13 mouse cellular contexts compared by ENCODE assay signal in genomic region chr2:150651366-150651765, GRCm38 (mm10). TPM values are rescaled to one million over a fixed set of nuclear protein-coding genes. Genes with fewer than 3 reads are reported as not detected.
DNase-seq lines count a peak whose midpoint lies in the region; ATAC-seq lines count a peak whose summit lies in the region.
"Had no signal": no experiment of that assay in that cellular context is flagged by ENCODE, and none has a peak within 500 bp of the region (broad histone marks: within the 10 kb centered on the region; RNA-seq: fewer than 3 reads in every experiment).

No protein-coding gene starts in this region.

- H3K27me3 ChIP-seq in forebrain, embryonic 12.5 days: no peaks in the 10 kb centered on the region
- no peaks in the 10 kb centered on the region for H3K27me3 ChIP-seq in forebrain, embryonic 13.5 days
- no peaks in the 10 kb centered on the region for H3K27me3 ChIP-seq in kidney, embryonic 16.5 days (ENCODE audit: insufficient read depth, low read length)
- H3K27me3 ChIP-seq in liver, embryonic 12.5 days (replicated peaks): no peaks in the 10 kb centered on the region
- H3K27me3 ChIP-seq: neural tube, embryonic 12.5 days had no signal

- H3K4me3 ChIP-seq in forebrain, embryonic 12.5 days (replicated peaks): no peak overlapping the region
- H3K4me3 ChIP-seq in forebrain, embryonic 13.5 days: no peak overlapping the region
- H3K4me3 ChIP-seq in kidney, embryonic 16.5 days (ENCODE audit: low read length): no peak overlapping the region
- no peak overlapping the region for H3K4me3 ChIP-seq in liver, embryonic 12.5 days
- H3K4me3 ChIP-seq: neural tube, embryonic 12.5 days had no signal

- H3K9me3 ChIP-seq in forebrain, embryonic 12.5 days: no peaks in the 10 kb centered on the region
- no peaks in the 10 kb centered on the region for H3K9me3 ChIP-seq in forebrain, embryonic 13.5 days (replicated peaks)
- H3K9me3 ChIP-seq in kidney, embryonic 16.5 days (ENCODE audit: low read length): no peaks in the 10 kb centered on the region
- no peaks in the 10 kb centered on the region for H3K9me3 ChIP-seq in liver, embryonic 12.5 days (replicated peaks)

- DNase-seq in kidney, postnatal 10 days: no peak
- DNase-seq in NIH3T3 (ENCODE audit: low read depth): peak; percentile 22
- no peak for DNase-seq in c-Kit-positive CD71-positive TER-119-positive erythroid progenitor cells, embryonic 14.5 days (ENCODE audit: low spot score)
- DNase-seq: gastrocnemius, postnatal 36 days; lung, embryonic 14.5 days had no signal

- 74% methylated on average over 9 of the region's 9 CpGs for WGBS in forebrain, embryonic 12.5 days
- 70% methylated on average over 9 of the region's 9 CpGs for WGBS in forebrain, embryonic 13.5 days
- 57% methylated on average over 9 of the region's 9 CpGs for WGBS in kidney, embryonic 16.5 days
- WGBS in liver, embryonic 12.5 days (ENCODE audit: insufficient replicate concordance): 67% methylated on average over 9 of the region's 9 CpGs

- peaks cover 5% of the 10 kb centered on the region; the same call in 1 of the 2 replicates for H3K36me3 ChIP-seq in forebrain, embryonic 12.5 days (replicated peaks)
- peaks cover 14% of the 10 kb centered on the region for H3K36me3 ChIP-seq in forebrain, embryonic 13.5 days (ENCODE audit: poor library complexity, severe bottlenecking)
- H3K36me3 ChIP-seq in kidney, embryonic 16.5 days (ENCODE audit: insufficient read depth, low read length): no peaks in the 10 kb centered on the region
- H3K36me3 ChIP-seq in liver, embryonic 12.5 days: peaks cover 48% of the 10 kb centered on the region
- H3K36me3 ChIP-seq: neural tube, embryonic 12.5 days had no signal

- H3K4me2 ChIP-seq in forebrain, embryonic 12.5 days: no peak overlapping the region
- H3K4me2 ChIP-seq in forebrain, embryonic 13.5 days: no peak overlapping the region
- no peak overlapping the region for H3K4me2 ChIP-seq in kidney, embryonic 16.5 days (replicated peaks; ENCODE audit: low read depth, low read length)
- 0 out of 2 replicates have a peak overlapping the region, but pooled peaks have one; percentile 12 for H3K4me2 ChIP-seq in liver, embryonic 12.5 days
- H3K4me2 ChIP-seq: lung, embryonic 14.5 days had no signal

- no peak overlapping the region for H3K27ac ChIP-seq in forebrain, embryonic 12.5 days
- H3K27ac ChIP-seq in forebrain, embryonic 13.5 days: no peak overlapping the region
- H3K27ac ChIP-seq in kidney, embryonic 16.5 days (ENCODE audit: low read length): no peak overlapping the region
- H3K27ac ChIP-seq in liver, embryonic 12.5 days: 0 out of 2 replicates have a peak overlapping the region, but pooled peaks have one; percentile 19
- H3K27ac ChIP-seq: kidney, postnatal 0 days; neural tube, embryonic 12.5 days had no signal

- 0 out of 2 replicates have a peak overlapping the region, but pooled peaks have one; percentile 12 for H3K9ac ChIP-seq in forebrain, embryonic 12.5 days
- H3K9ac ChIP-seq in forebrain, embryonic 13.5 days: no peak overlapping the region
- no peak overlapping the region for H3K9ac ChIP-seq in kidney, embryonic 16.5 days (replicated peaks; ENCODE audit: low read length)
- no peak overlapping the region for H3K9ac ChIP-seq in liver, embryonic 12.5 days
- H3K9ac ChIP-seq: lung, embryonic 14.5 days; neural tube, embryonic 12.5 days had no signal

- H3K4me1 ChIP-seq in forebrain, embryonic 12.5 days: peaks cover 48% of the 10 kb centered on the region
- H3K4me1 ChIP-seq in forebrain, embryonic 13.5 days: peaks cover 54% of the 10 kb centered on the region
- H3K4me1 ChIP-seq in kidney, embryonic 16.5 days (ENCODE audit: insufficient read depth, low read length): peaks cover 5% of the 10 kb centered on the region; the same call in 1 of the 2 replicates
- peaks cover 58% of the 10 kb centered on the region for H3K4me1 ChIP-seq in liver, embryonic 12.5 days

- ATAC-seq in forebrain, embryonic 12.5 days (ENCODE audit: low FRiP score): no peak
- ATAC-seq in forebrain, embryonic 13.5 days: no peak
- peak; percentile 43; the same call in 1 of the 2 replicates for ATAC-seq in kidney, embryonic 16.5 days (ENCODE audit: low FRiP score, low TSS enrichment)
- ATAC-seq in liver, embryonic 12.5 days: no peak
- ATAC-seq in frontal cortex, adult (ENCODE audit: low TSS enrichment): no peak

RNA-seq across cellular contexts. Expression of gene Acss1, which starts 16.9 kb away (rescaled TPM):
- 43.4 and 54.8 TPM in 2 replicates for polyA plus RNA-seq in forebrain, embryonic 12.5 days (2016; fragmentation: Nextera tagmentation; extraction: Ambion mirVana)
- 32.9 and 34.1 TPM in 2 replicates for polyA plus RNA-seq in forebrain, embryonic 13.5 days (2015; fragmentation: Nextera tagmentation; extraction: Ambion mirVana)
- 14.5 and 15.7 TPM in 2 replicates for polyA plus RNA-seq in kidney, embryonic 16.5 days (2015; fragmentation: Nextera tagmentation; extraction: Ambion mirVana)
- 47.4 and 53.8 TPM in 2 replicates for polyA plus RNA-seq in liver, embryonic 12.5 days (2016; fragmentation: Nextera tagmentation; extraction: Ambion mirVana)

RNA-seq across cellular contexts. Expression of gene Vsx1, which starts 37.8 kb away (rescaled TPM):
- 0.06 and 0.11 TPM in 2 replicates for polyA plus RNA-seq in forebrain, embryonic 12.5 days (2016; fragmentation: Nextera tagmentation; extraction: Ambion mirVana)
- polyA plus RNA-seq in forebrain, embryonic 13.5 days (2015; fragmentation: Nextera tagmentation; extraction: Ambion mirVana): 0.10 and 0.12 TPM in 2 replicates
- polyA plus RNA-seq in kidney, embryonic 16.5 days (2015; fragmentation: Nextera tagmentation; extraction: Ambion mirVana): not detected in 2 replicates
- not detected in 2 replicates for polyA plus RNA-seq in liver, embryonic 12.5 days (2016; fragmentation: Nextera tagmentation; extraction: Ambion mirVana)
- polyA plus RNA-seq: G1E; kidney, postnatal 0 days; lung, embryonic 14.5 days had no signal

RNA-seq across cellular contexts. Expression of gene Apmap, which starts 43.0 kb away (rescaled TPM):
- 35.7 and 36.4 TPM in 2 replicates for polyA plus RNA-seq in forebrain, embryonic 12.5 days (2016; fragmentation: Nextera tagmentation; extraction: Ambion mirVana)
- polyA plus RNA-seq in forebrain, embryonic 13.5 days (2015; fragmentation: Nextera tagmentation; extraction: Ambion mirVana): 37.1 and 40.2 TPM in 2 replicates
- polyA plus RNA-seq in kidney, embryonic 16.5 days (2015; fragmentation: Nextera tagmentation; extraction: Ambion mirVana): 55.4 and 58.0 TPM in 2 replicates
- polyA plus RNA-seq in liver, embryonic 12.5 days (2016; fragmentation: Nextera tagmentation; extraction: Ambion mirVana): 28.2 and 28.6 TPM in 2 replicates
